Mouse (Mus musculus): ENCODE data around the gene Eef1akmt3.

- no peak for TF ChIP-seq CTCF (IDR thresholded peaks at IDR 0.05; ENCODE audit: borderline replicate concordance, extremely low read depth, insufficient read depth, insufficient read length)
- TF ChIP-seq POLR2A (IDR thresholded peaks at IDR 0.05; ENCODE audit: borderline replicate concordance, extremely low read depth, insufficient read depth, insufficient read length, poor library complexity, severe bottlenecking), result no peak
Measured at GRCm38 (mm10) chr10:127048608-127049394, 7.5 kb upstream of the Eef1akmt3 start.
